Mouse (Mus musculus) large intestine, adult 2 months (tissue): ENCODE measurements around the gene Evi2. TPM values are rescaled to one million over a fixed set of nuclear protein-coding genes. Genes with fewer than 3 reads are reported as not detected.

Experiments used
- DNase-seq: peaks from one replicate; pipeline ENCODE4 v3.0.0-alpha.2; 2012; ENCODE audit warnings: low read depth, low spot score
- WGBS: fragments of 180-500 bp; shearing (Covaris S2); methylation state at CpG from one replicate; pipeline ENCODE4 v1.1.7; 2018; 5-methylcytosine and 5-hydroxymethylcytosine counted together
- polyA plus RNA-seq: library from polyadenylated mRNA; depleted of rRNA; stranded (reverse); fragments of >200 nt; gene quantifications from 2 replicates; pipeline ENCODE4 v1.2.3, GENCODE M21; 2012

Gene Evi2
- polyA plus RNA-seq, 1 experiment, result 0.24 TPM

GRCm38 (mm10) chr11:79527015-79527738 is 3.2 kb downstream of the Evi2 start:
- no peak for DNase-seq
- WGBS, result 59% methylated on average over 15 of the region's 15 CpGs

- WGBS, result 88% methylated on average over 3 of the region's 3 CpGs
- DNase-seq, result no peak
Measured at GRCm38 (mm10) chr11:79526549-79526948, 3.8 kb downstream of the Evi2 start.

GRCm38 (mm10) chr11:79524310-79524575 is 6.1 kb downstream of the Evi2 start:
- 76% methylated on average over 1 of the region's 1 CpGs for WGBS
- no peak for DNase-seq

- WGBS, result 78% methylated on average over 10 of the region's 10 CpGs
- no peak for DNase-seq
Measured at GRCm38 (mm10) chr11:79523560-79524309, 6.7 kb downstream of the Evi2 start, which contains the start of gene Evi2b. Evi2b (minus strand) TSS chr11:79523762.

- no peak for DNase-seq
- 74% methylated on average over 1 of the region's 1 CpGs for WGBS
Measured at GRCm38 (mm10) chr11:79522944-79523343, 7.4 kb downstream of the Evi2 start.

GRCm38 (mm10) chr11:79521930-79522329 is 8.5 kb downstream of the Evi2 start:
- no peak for DNase-seq

- no peak for DNase-seq
Measured at GRCm38 (mm10) chr11:79520772-79521171, 9.6 kb downstream of the Evi2 start.

GRCm38 (mm10) chr11:79519878-79520291 is 10.5 kb downstream of the Evi2 start:
- WGBS, result 58% methylated on average over 1 of the region's 1 CpGs
- no peak for DNase-seq

GRCm38 (mm10) chr11:79519299-79519698 is 11.1 kb downstream of the Evi2 start:
- WGBS, result 62% methylated on average over 6 of the region's 6 CpGs

GRCm38 (mm10) chr11:79515798-79516197 is 14.6 kb downstream of the Evi2 start:
- no peak for DNase-seq
- WGBS, result 95% methylated on average over 2 of the region's 2 CpGs

More at GRCm38 (mm10) chr11:79519299-79519698, 11.1 kb downstream of the Evi2 start:
- DNase-seq, result no peak

- DNase-seq, result no peak
- WGBS, result 74% methylated on average over 6 of the region's 6 CpGs
Measured at GRCm38 (mm10) chr11:79515331-79515730, 15.1 kb downstream of the Evi2 start.

GRCm38 (mm10) chr11:79511970-79512369 is 18.4 kb downstream of the Evi2 start:
- WGBS, result 92% methylated on average over 3 of the region's 3 CpGs
- DNase-seq, result no peak

GRCm38 (mm10) chr11:79504506-79504905 is 25.9 kb downstream of the Evi2 start:
- DNase-seq, result no peak
- WGBS, result 93% methylated on average over 7 of the region's 7 CpGs

GRCm38 (mm10) chr11:79503845-79504244 is 26.5 kb downstream of the Evi2 start, which contains the start of gene Omg:
Omg (minus strand) TSS chr11:79504084.
- DNase-seq, result no peak
- WGBS, result 68% methylated on average over 8 of the region's 8 CpGs

- no peak for DNase-seq
- 77% methylated on average over 2 of the region's 2 CpGs for WGBS
Measured at GRCm38 (mm10) chr11:79502917-79503316, 27.5 kb downstream of the Evi2 start.

- 69% methylated on average over 10 of the region's 10 CpGs for WGBS
- no peak for DNase-seq
Measured at GRCm38 (mm10) chr11:79494976-79495800, 35.2 kb downstream of the Evi2 start.

- no peak for DNase-seq
Measured at GRCm38 (mm10) chr11:79484721-79485120, 45.7 kb downstream of the Evi2 start.

GRCm38 (mm10) chr11:79483876-79484528 is 46.4 kb downstream of the Evi2 start:
- no peak for DNase-seq

GRCm38 (mm10) chr11:79483392-79483791 is 47.0 kb downstream of the Evi2 start:
- no peak for DNase-seq
- WGBS, result 41% methylated on average over 6 of the region's 6 CpGs

More at GRCm38 (mm10) chr11:79483876-79484528, 46.4 kb downstream of the Evi2 start:
- 43% methylated on average over 7 of the region's 7 CpGs for WGBS

GRCm38 (mm10) chr11:79468097-79468496 is 62.3 kb downstream of the Evi2 start:
- 68% methylated on average over 1 of the region's 1 CpGs for WGBS
- DNase-seq, result no peak
